Mouse (Mus musculus) hindbrain, embryonic 13.5 days (tissue): ENCODE measurements around the gene Vmn1r88. TPM values are rescaled to one million over a fixed set of nuclear protein-coding genes. Genes with fewer than 3 reads are reported as not detected.
"Not testable (repeated sequence)": the region's sequence is repeated elsewhere in the genome, so short reads cannot be mapped to it uniquely, and the experiment has no call there.

ENCODE experiments used
- ATAC-seq: fragments of 200-750 bp; cut with Nextera tagmentation; 2 replicates; pipeline ENCODE4 v1.8.0; 2017; ENCODE audit warnings: moderate TSS enrichment; ENCODE audit not compliant: low FRiP score
- H3K27ac ChIP-seq: fragments of 300-500 bp; sonication (generic); 2 replicates; pipeline ENCODE4 v1.5.1; 2015; ENCODE audit warnings: inconsistent platforms, mild to moderate bottlenecking, moderate library complexity
- H3K27me3 ChIP-seq: fragments of 300-500 bp; sonication (generic); 2 replicates; pipeline ENCODE4 v1.6.1; 2015; ENCODE audit warnings: mild to moderate bottlenecking, inconsistent platforms
- H3K36me3 ChIP-seq: fragments of 300-500 bp; sonication (generic); 2 replicates; pipeline ENCODE4 v1.6.1; 2015; ENCODE audit warnings: mild to moderate bottlenecking, inconsistent platforms
- H3K4me1 ChIP-seq: fragments of 300-500 bp; sonication (generic); replicated peaks from 2 replicates; pipeline ENCODE4 v1.6.1; 2015; ENCODE audit warnings: inconsistent platforms
- H3K4me2 ChIP-seq: fragments of 300-500 bp; sonication (generic); 2 replicates; pipeline ENCODE4 v1.6.1; 2015; ENCODE audit warnings: inconsistent platforms, mild to moderate bottlenecking, moderate library complexity
- H3K4me3 ChIP-seq: fragments of 300-500 bp; sonication (generic); 2 replicates; pipeline ENCODE4 v1.5.1; 2015; ENCODE audit warnings: mild to moderate bottlenecking, inconsistent platforms
- H3K9ac ChIP-seq: fragments of 300-500 bp; sonication (generic); 2 replicates; pipeline ENCODE4 v1.6.1; 2015; ENCODE audit warnings: mild to moderate bottlenecking, inconsistent platforms
- H3K9me3 ChIP-seq: fragments of 300-500 bp; sonication (generic); 2 replicates; pipeline ENCODE4 v1.6.1; 2016; ENCODE audit warnings: inconsistent platforms
- WGBS: fragments of 180-500 bp; shearing (Covaris S2); methylation state at CpG from one replicate; pipeline ENCODE4 v1.1.7; 2015; 5-methylcytosine and 5-hydroxymethylcytosine counted together
- polyA plus RNA-seq: library from polyadenylated mRNA; unstranded; fragments of >200 nt; fragmentation: Nextera tagmentation; extraction: Ambion mirVana; gene quantifications from 2 replicates; pipeline ENCODE4 v1.2.1, GENCODE M21; 2015

Vmn1r88 gene
- polyA plus RNA-seq: not detected in 2 replicates

DNA sequence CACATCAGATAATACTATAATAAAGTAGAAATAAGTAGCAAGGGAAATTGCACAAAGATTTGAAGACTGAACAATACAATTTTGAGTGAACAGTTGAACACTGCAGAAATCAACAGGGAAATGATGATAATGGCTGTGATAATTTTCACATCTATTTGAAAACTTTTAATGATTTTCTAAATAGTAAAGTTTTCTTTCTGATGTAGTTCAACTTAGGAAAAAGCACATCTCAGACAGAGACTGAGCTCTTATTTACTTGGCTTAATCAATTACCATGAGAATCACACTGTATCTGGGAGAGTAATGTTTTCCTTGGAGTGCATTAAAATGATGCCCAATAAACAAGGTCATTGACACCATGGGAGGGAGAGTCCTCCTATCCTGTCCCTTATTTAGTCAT lies at the start of gene Vmn1r88:
TSS of gene Vmn1r88 (plus strand) at position 301 of the 400 bp plus-strand sequence.
- Histone ChIP-seq H3K9ac (no peak within 1 kb of the TSS), H3K27me3 (no peaks in the 10 kb centered on the region), H3K9me3 (no peaks in the 10 kb centered on the region), H3K4me3 (no peak within 1 kb of the TSS), H3K4me1 (no peaks in the 10 kb centered on the region), H3K4me2 (no peak within 1 kb of the TSS), H3K27ac (no peak within 1 kb of the TSS), H3K36me3 (no peaks in the 10 kb centered on the region)
- no peak for ATAC-seq

GRCm38 (mm10) chr7:13119817-13120216 lies 39.6 kb upstream of the Vmn1r88 start, which contains the start of gene Vmn1r86:
Vmn1r86 (minus strand) TSS chr7:13119917.
- Histone ChIP-seq H3K27ac (no peak within 1 kb of the TSS), H3K4me2 (no peak within 1 kb of the TSS), H3K36me3 (no peaks in the 10 kb centered on the region), H3K4me1 (no peaks in the 10 kb centered on the region), H3K9me3 (no peaks in the 10 kb centered on the region), H3K27me3 (no peaks in the 10 kb centered on the region), H3K9ac (no peak within 1 kb of the TSS), H3K4me3 (no peak within 1 kb of the TSS)
- no peak for ATAC-seq

GRCm38 (mm10) chr7:13123554-13124153 lies 35.7 kb upstream of the Vmn1r88 start:
- H3K4me3 ChIP-seq: peak overlapping the region; percentile 30
- not testable (repeated sequence) for H3K27ac ChIP-seq, H3K9me3 ChIP-seq, H3K27me3 ChIP-seq, H3K4me1 ChIP-seq, H3K9ac ChIP-seq, H3K36me3 ChIP-seq
- H3K4me2 ChIP-seq: peak overlapping the region; percentile 48
- WGBS: under 1% methylated on average over 21 of the region's 34 CpGs
- peak; percentile 97 for ATAC-seq

DNA sequence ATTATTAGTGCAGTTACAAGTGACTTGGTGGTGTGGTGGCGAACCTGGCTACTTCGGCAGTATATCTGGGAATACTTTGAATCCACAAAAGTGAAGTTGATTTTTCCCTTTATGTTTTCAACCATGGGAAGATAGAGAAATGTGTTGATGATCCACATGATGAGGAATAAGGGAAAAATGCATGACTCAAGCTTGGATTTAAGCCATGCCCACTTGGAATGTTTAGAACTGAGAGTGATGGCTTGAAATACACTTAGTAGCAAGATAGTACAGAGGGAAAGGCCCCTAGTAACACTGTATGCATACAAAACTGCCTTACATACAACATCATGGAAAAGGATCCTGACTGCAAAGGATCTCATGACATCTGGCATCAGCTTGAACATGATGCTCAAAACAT lies 27.5 kb upstream of the Vmn1r88 start:
- H3K4me3 ChIP-seq: no peak overlapping the region
- H3K36me3 ChIP-seq: no peaks in the 10 kb centered on the region
- no peak overlapping the region for H3K27ac ChIP-seq
- 88% methylated on average over 2 of the region's 2 CpGs for WGBS
- no peak overlapping the region for H3K9ac ChIP-seq
- H3K4me2 ChIP-seq: no peak overlapping the region
- no peak for ATAC-seq
- no peaks in the 10 kb centered on the region for H3K27me3 ChIP-seq
- no peaks in the 10 kb centered on the region for H3K4me1 ChIP-seq
- no peaks in the 10 kb centered on the region for H3K9me3 ChIP-seq

DNA sequence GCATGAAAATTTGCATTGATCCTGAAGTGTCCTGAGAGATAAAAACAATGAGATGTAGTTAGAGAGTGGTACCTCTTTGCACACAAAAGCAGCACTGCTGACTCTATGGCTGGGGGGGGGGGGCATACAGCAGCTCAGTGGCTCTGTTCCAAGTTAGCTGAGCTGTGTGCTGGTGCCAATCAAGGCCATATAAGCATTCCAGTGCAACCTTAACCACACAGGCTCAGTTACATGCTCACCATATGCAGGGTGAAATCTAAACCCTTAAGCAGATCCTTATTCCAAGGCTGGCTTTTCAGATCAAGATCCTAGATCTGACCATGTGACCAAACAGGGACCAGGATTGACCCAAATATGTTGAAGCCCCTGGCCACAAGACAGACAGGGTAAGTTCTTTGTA lies 22.0 kb upstream of the Vmn1r88 start:
- Histone ChIP-seq H3K27ac (no peak overlapping the region), H3K4me3 (no peak overlapping the region), H3K4me2 (no peak overlapping the region), H3K36me3 (no peaks in the 10 kb centered on the region), H3K4me1 (no peaks in the 10 kb centered on the region), H3K9me3 (no peaks in the 10 kb centered on the region), H3K9ac (no peak overlapping the region), H3K27me3 (no peaks in the 10 kb centered on the region)
- no peak for ATAC-seq

DNA sequence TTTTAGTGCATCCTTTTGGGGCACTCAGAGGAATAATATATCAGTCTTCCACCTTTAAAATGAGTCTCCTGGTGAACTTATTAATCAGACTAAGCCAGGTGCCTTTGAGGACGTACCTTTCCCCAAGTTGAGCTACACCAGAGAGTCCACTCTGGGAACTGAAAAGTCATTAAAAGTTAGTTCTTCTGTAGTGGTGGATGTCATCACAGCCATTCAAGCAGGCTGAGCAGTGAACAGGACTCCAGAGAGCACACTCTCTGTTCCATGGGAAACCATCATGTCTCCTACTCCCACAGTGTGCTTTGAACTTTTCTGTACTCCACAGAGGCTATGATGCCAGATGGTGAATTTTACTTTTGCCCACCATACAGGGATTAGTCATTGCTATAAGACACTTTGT lies 19.3 kb upstream of the Vmn1r88 start, which contains the start of gene Vmn1r87:
TSS of gene Vmn1r87 (minus strand) at position 101 of the 400 bp plus-strand sequence.
- H3K4me1 ChIP-seq: no peaks in the 10 kb centered on the region
- no peak within 1 kb of the TSS for H3K9ac ChIP-seq
- no peak within 1 kb of the TSS for H3K4me2 ChIP-seq
- no peak within 1 kb of the TSS for H3K27ac ChIP-seq
- no peaks in the 10 kb centered on the region for H3K27me3 ChIP-seq
- H3K36me3 ChIP-seq: no peaks in the 10 kb centered on the region
- no peaks in the 10 kb centered on the region for H3K9me3 ChIP-seq
- whole genome bisulfite sequencing: 92% methylated on average over 1 of the region's 1 CpGs
- no peak for ATAC-seq
- H3K4me3 ChIP-seq: no peak within 1 kb of the TSS

- Histone ChIP-seq H3K9me3 (no peaks in the 10 kb centered on the region), H3K27me3 (no peaks in the 10 kb centered on the region), H3K4me1 (no peaks in the 10 kb centered on the region), H3K4me3 (no peak within 1 kb of the TSS), H3K9ac (no peak within 1 kb of the TSS), H3K27ac (no peak within 1 kb of the TSS), H3K36me3 (no peaks in the 10 kb centered on the region), H3K4me2 (no peak within 1 kb of the TSS)
- ATAC-seq: no peak
Measured at GRCm38 (mm10) chr7:13212720-13213119, 53.4 kb downstream of the Vmn1r88 start, which contains the start of gene Vmn1r89. Vmn1r89 (plus strand) TSS chr7:13213020.

Other genes with a start within 250 kb of the Vmn1r88 start
- gene Rps5, start 237.3 kb upstream of the Vmn1r88 start, polyA plus RNA-seq: 661 and 665 TPM in 2 replicates
- gene Rnf225, start 232.2 kb upstream of the Vmn1r88 start, polyA plus RNA-seq: 0.70 TPM in 2 replicates
- gene Zfp324, start 193.7 kb upstream of the Vmn1r88 start, polyA plus RNA-seq: 13.6 and 13.7 TPM in 2 replicates
- 12.4 and 13.2 TPM in 2 replicates for gene Zfp446, start 181.7 kb upstream of the Vmn1r88 start, polyA plus RNA-seq
- gene Slc27a5, start 161.4 kb upstream of the Vmn1r88 start, polyA plus RNA-seq: 0.19 and 0.44 TPM in 2 replicates
- gene Trim28, start 160.5 kb upstream of the Vmn1r88 start, polyA plus RNA-seq: 216 and 239 TPM in 2 replicates
- gene Zbtb45, start 149.5 kb upstream of the Vmn1r88 start, polyA plus RNA-seq: 37.0 and 37.4 TPM in 2 replicates
- gene Chmp2a, start 124.8 kb upstream of the Vmn1r88 start, polyA plus RNA-seq: 181 and 184 TPM in 2 replicates
- 80.3 and 95.9 TPM in 2 replicates for gene Ube2m, start 121.3 kb upstream of the Vmn1r88 start, polyA plus RNA-seq
- gene Mzf1, start 104.8 kb upstream of the Vmn1r88 start, polyA plus RNA-seq: 6.0 and 6.7 TPM in 2 replicates
- gene Vmn1r85, start 64.4 kb upstream of the Vmn1r88 start, polyA plus RNA-seq: 0.03 and 0.04 TPM in 2 replicates
- not detected in 2 replicates for gene Vmn1r86, start 39.7 kb upstream of the Vmn1r88 start, polyA plus RNA-seq
- gene Vmn1r87, start 19.4 kb upstream of the Vmn1r88 start, polyA plus RNA-seq: not detected in 2 replicates
- not detected in 2 replicates for gene Vmn1r89, start 53.5 kb downstream of the Vmn1r88 start, polyA plus RNA-seq
- 41.1 and 46.2 TPM in 2 replicates for gene Lig1, start 117.7 kb downstream of the Vmn1r88 start, polyA plus RNA-seq
- 14.6 and 15.9 TPM in 2 replicates for gene Zswim9, start 119.2 kb downstream of the Vmn1r88 start, polyA plus RNA-seq
- gene Pla2g4c, start 165.1 kb downstream of the Vmn1r88 start, polyA plus RNA-seq: 0.92 and 1.2 TPM in 2 replicates
- gene Cabp5, start 238.6 kb downstream of the Vmn1r88 start, polyA plus RNA-seq: not detected in 2 replicates